Mouse (Mus musculus) embryonic stem cell, embryonic (primary cell): ENCODE results near the gene Atcay.

Experiments used
- CTCF ChIA-PET, 4 experiments: fragments of 300-600 bp in 2 of 4; fragments of 350-600 bp in 2 of 4; sonication (Branson Sonifier 250); formaldehyde crosslinking; loops; one replicate each; lab custom pipeline; 2022; ENCODE audit warnings: inconsistent platforms in 2 of 4; lab: Charles Lee
- POLR2A ChIA-PET, 4 experiments: fragments of 300-600 bp in 2 of 4; fragments of 350-600 bp in 2 of 4; sonication (Branson Sonifier 250); formaldehyde crosslinking; loops; one replicate each; lab custom pipeline; 2022; ENCODE audit warnings: antibody characterized with exemption in 4 of 4, inconsistent platforms in 1 of 4; lab: Charles Lee

Gene Atcay

DNA sequence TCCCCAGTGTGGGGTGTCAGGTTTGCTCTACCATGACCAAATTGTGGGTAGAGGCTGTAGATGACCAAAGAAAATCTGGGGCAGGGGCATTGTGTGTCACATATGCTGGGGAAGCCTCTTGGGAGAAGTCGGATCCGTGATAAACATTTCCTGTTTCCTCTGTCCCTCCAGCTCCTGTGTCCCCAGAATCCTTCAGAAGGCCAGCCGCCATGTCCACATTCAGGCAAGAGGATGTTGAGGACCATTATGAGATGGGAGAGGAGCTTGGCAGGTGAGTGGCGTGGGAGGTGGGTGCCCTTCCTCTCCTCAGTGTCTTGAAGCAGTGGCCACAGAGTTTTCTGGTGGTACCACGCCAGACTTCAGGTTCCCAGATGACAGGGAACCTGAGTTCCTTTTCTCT lies 46.8 kb downstream of the Atcay start, which contains the start of gene 4930442H23Rik:
TSS of gene 4930442H23Rik (minus strand) at position 45 of the 400 bp plus-strand sequence.
- ChIA-PET POLR2A (interaction anchor here (0.5 to 3.0 kb wide), 19 partner anchors 8 to 772 kb away, joined by 3 to 30 read pairs (median 4); partner anchors contain the start of genes Pias4 (in 2 of the 4), Pip5k1c (in 2 of the 4), Eef2 (in 1 of the 4) and Gadd45b (in 1 of the 4)), CTCF (interaction anchor here in 2 of 4 experiments (0.8 to 1.2 kb wide), 3 partner anchors 11 to 368 kb away, joined by 3 read pairs; no protein-coding TSS in a partner anchor)

- POLR2A ChIA-PET = interaction anchor here in 3 of 4 experiments (0.5 to 3.0 kb wide), 17 partner anchors 10 to 771 kb away, joined by 3 to 30 read pairs (median 4); partner anchors contain the start of genes Cactin (in 1 of the 3), Gadd45b (in 1 of the 3), Map2k2 (in 1 of the 3) and Pias4 (in 1 of the 3)
- CTCF ChIA-PET = no interaction called here
Measured at GRCm38 (mm10) chr10:81182336-81183333, 48.0 kb downstream of the Atcay start, which contains the start of gene Dapk3. Gene Dapk3, plus strand, starts transcription at chr10:81183005.

- POLR2A ChIA-PET = interaction anchor here in 3 of 4 experiments (0.6 to 9.9 kb wide), 16 partner anchors 10 to 341 kb away, joined by 3 to 189 read pairs (median 4); partner anchors contain the start of genes Cactin (in 2 of the 3), Map2k2 (in 2 of the 3), Pias4 (in 2 of the 3) and Sgta (in 1 of the 3)
- CTCF ChIA-PET = interaction anchor here in 3 of 4 experiments (0.5 to 1.5 kb wide), 4 partner anchors 9 to 1926 kb away, joined by 3 to 8 read pairs (median 4); no protein-coding TSS in a partner anchor
Measured at GRCm38 (mm10) chr10:81181860-81182259, 48.8 kb downstream of the Atcay start.

DNA sequence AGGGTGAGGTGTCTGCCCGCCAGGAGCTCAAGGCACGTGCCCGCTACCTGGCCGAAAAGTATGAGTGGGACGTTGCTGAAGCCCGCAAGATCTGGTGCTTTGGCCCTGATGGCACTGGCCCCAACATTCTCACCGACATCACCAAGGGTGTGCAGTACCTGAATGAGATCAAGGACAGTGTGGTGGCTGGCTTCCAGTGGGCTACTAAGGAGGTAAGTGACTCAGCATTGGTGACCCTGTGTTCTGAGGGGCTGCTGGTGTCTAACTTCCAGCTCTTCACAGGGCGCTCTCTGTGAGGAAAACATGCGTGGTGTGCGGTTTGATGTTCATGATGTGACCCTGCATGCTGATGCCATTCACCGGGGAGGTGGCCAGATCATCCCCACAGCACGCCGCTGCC lies 49.7 kb downstream of the Atcay start:
- ChIA-PET CTCF (interaction anchor here in 3 of 4 experiments (0.5 to 1.5 kb wide), 3 partner anchors 10 to 1927 kb away, joined by 3 to 8 read pairs (median 6); no protein-coding TSS in a partner anchor), POLR2A (interaction anchor here in 2 of 4 experiments (0.8 to 9.9 kb wide), 13 partner anchors 11 to 342 kb away, joined by 3 to 189 read pairs (median 5); partner anchors contain the start of genes Cactin (in 2 of the 2), Map2k2 (in 2 of the 2) and Pias4 (in 2 of the 2))

GRCm38 (mm10) chr10:81179451-81180342 lies 50.9 kb downstream of the Atcay start:
- CTCF ChIA-PET = interaction anchor here in 1 of 4 experiments (0.9 to 2.0 kb wide), 5 partner anchors 10 to 323 kb away, joined by 3 to 10 read pairs (median 3); partner anchors contain the start of genes Pip5k1c and Slc39a3
- POLR2A ChIA-PET = interaction anchor here in 3 of 4 experiments (0.6 to 9.9 kb wide), 37 partner anchors 11 to 328 kb away, joined by 3 to 189 read pairs (median 4); partner anchors contain the start of genes Map2k2 (in 2 of the 3), Pias4 (in 2 of the 3), Cactin (in 1 of the 3) and Fzr1 (in 1 of the 3)

- CTCF ChIA-PET = interaction anchor here in 1 of 4 experiments (0.9 to 2.0 kb wide), 5 partner anchors 9 to 323 kb away, joined by 3 to 10 read pairs (median 3); partner anchors contain the start of genes Pip5k1c and Slc39a3
- POLR2A ChIA-PET = interaction anchor here in 3 of 4 experiments (0.7 to 9.9 kb wide), 44 partner anchors 8 to 329 kb away, joined by 3 to 189 read pairs (median 5); partner anchors contain the start of genes Fzr1 (in 2 of the 3), Map2k2 (in 2 of the 3), Pias4 (in 2 of the 3) and Zbtb7a (in 2 of the 3)
Measured at GRCm38 (mm10) chr10:81178927-81179326, 51.7 kb downstream of the Atcay start.

- POLR2A ChIA-PET = interaction anchor here (0.5 to 9.9 kb wide), 58 partner anchors 8 to 261 kb away, joined by 3 to 189 read pairs (median 4); partner anchors contain the start of genes Cactin (in 2 of the 4), Fzr1 (in 2 of the 4), Gng7 (in 2 of the 4) and Map2k2 (in 2 of the 4)
- CTCF ChIA-PET = interaction anchor here in 2 of 4 experiments (0.5 to 1.2 kb wide), 2 partner anchors 141 to 551 kb away, joined by 3 read pairs; partner anchors contain the start of gene Slc39a3 (in 1 of the 2)
Measured at GRCm38 (mm10) chr10:81177958-81178712, 52.5 kb downstream of the Atcay start.

DNA sequence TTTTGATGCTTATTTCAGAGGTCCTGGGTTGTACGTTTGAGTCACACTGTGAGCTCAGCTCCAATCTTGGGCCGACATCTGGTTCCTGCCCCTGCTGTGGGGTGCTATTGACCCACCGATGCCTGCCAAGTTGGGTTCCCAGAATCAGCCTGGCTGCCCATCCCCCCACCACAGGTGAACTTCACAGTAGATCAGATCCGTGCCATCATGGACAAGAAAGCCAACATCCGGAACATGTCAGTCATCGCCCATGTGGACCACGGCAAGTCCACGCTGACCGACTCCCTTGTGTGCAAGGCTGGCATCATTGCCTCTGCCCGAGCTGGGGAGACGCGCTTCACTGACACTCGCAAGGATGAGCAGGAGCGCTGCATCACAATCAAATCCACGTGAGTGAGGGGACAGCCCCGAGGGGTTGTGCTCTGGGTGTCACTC lies 53.1 kb downstream of the Atcay start:
- CTCF ChIA-PET = interaction anchor here in 1 of 4 experiments (0.5 kb wide), 1 partner anchor 551 kb away, joined by 3 read pairs; no protein-coding TSS in a partner anchor
- POLR2A ChIA-PET = interaction anchor here (0.5 to 9.9 kb wide), 49 partner anchors 8 to 260 kb away, joined by 3 to 189 read pairs (median 4); partner anchors contain the start of genes Cactin (in 2 of the 4), Gng7 (in 2 of the 4), Map2k2 (in 2 of the 4) and Pias4 (in 2 of the 4)

DNA sequence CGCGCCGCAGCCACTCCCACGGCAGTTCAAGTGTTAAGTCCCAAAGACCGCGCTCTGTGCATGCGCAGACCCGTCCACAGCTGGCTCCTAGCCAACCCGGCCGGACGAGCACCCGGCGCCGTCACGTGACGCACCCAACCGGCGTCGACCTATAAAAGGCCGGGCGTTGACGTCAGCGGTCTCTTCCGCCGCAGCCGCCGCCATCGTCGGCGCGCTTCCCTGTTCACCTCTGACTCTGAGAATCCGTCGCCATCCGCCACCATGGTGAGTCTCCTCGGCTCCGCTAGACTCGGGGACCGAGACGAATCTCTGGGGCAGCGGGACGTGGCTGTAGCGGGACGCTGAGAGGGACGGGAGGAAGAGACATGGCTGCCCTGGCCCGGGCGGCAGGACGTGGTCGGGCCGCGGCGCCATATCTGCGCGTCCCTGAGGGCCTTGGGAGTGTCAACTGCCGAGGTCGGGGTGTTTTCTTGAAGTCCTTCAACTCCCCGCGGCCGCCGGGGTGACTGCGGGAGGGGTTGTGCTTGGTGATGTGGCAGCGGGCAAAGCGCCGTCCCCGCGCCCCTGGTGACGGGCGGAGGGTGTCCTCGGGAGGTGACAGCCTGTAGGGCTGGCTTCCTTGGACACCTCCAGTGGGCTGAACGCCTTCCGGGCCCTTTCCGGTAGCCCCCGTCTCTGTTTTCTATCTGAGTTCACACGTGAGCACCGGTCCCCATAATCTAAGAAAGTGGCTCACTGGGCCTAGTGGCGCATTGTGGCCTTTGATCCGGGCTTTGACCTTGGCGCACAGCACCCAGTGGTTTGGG lies 54.0 kb downstream of the Atcay start, which contains the start of gene Eef2:
TSS of gene Eef2 (plus strand) at position 166 of the 806 bp plus-strand sequence.
- CTCF ChIA-PET = interaction anchor here in 3 of 4 experiments (0.5 to 2.1 kb wide), 16 partner anchors 9 to 657 kb away, joined by 3 to 11 read pairs (median 3); partner anchors contain the start of genes Gng7 (in 1 of the 3), Pias4 (in 1 of the 3), Pip5k1c (in 1 of the 3) and Sgta (in 1 of the 3)
- POLR2A ChIA-PET = interaction anchor here (0.5 to 9.9 kb wide), 188 partner anchors 8 to 778 kb away, joined by 3 to 189 read pairs (median 4); partner anchors contain the start of genes Cactin (in 3 of the 4), Gng7 (in 3 of the 4), Map2k2 (in 3 of the 4) and Pias4 (in 3 of the 4)

- POLR2A ChIA-PET = interaction anchor here (0.5 to 9.9 kb wide), 173 partner anchors 8 to 1004 kb away, joined by 3 to 189 read pairs (median 4); partner anchors contain the start of genes Gng7 (in 3 of the 4), Map2k2 (in 3 of the 4), Pias4 (in 3 of the 4) and Thop1 (in 3 of the 4)
- CTCF ChIA-PET = interaction anchor here in 3 of 4 experiments (0.5 to 2.1 kb wide), 20 partner anchors 9 to 656 kb away, joined by 3 to 11 read pairs (median 3); partner anchors contain the start of genes Gng7 (in 1 of the 3), Pias4 (in 1 of the 3), Pip5k1c (in 1 of the 3) and Sgta (in 1 of the 3)
Measured at GRCm38 (mm10) chr10:81175936-81176465, 54.6 kb downstream of the Atcay start.

DNA sequence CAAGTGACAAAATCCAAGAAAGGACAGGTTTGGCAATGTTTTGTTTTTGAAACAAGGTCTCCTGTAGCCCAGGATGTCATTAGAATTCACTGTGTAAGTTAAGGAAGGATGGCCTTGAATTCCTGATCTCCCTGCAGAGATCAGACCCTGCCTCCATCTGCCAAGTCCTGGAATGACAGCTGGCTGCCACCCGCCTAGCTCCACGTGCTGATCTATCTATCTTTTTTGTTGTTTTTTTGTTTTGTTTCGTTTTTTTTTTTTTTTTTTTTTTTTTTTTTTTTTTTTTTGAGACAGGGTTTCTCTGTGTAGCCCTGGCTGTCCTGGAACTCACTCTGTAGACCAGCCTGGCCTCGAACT lies 55.3 kb downstream of the Atcay start:
- POLR2A ChIA-PET = interaction anchor here (0.6 to 9.9 kb wide), 50 partner anchors 8 to 1003 kb away, joined by 3 to 189 read pairs (median 8); partner anchors contain the start of genes Gadd45b (in 2 of the 4), Gng7 (in 2 of the 4), Thop1 (in 2 of the 4) and 1600002K03Rik (in 1 of the 4)
- CTCF ChIA-PET = interaction anchor here in 3 of 4 experiments (0.6 to 2.1 kb wide), 9 partner anchors 17 to 246 kb away, joined by 3 to 11 read pairs (median 3); partner anchors contain the start of genes Gng7 (in 1 of the 3) and Pip5k1c (in 1 of the 3)

- CTCF ChIA-PET = interaction anchor here in 3 of 4 experiments (0.6 to 2.1 kb wide), 11 partner anchors 14 to 351 kb away, joined by 3 to 11 read pairs (median 3); partner anchors contain the start of genes Map2k2 (in 1 of the 3) and Pip5k1c (in 1 of the 3)
Measured at GRCm38 (mm10) chr10:81174617-81175344, 55.9 kb downstream of the Atcay start.

More at GRCm38 (mm10) chr10:81174617-81175344, 55.9 kb downstream of the Atcay start:
- POLR2A ChIA-PET = interaction anchor here (0.6 to 9.9 kb wide), 48 partner anchors 7 to 1003 kb away, joined by 3 to 189 read pairs (median 6); partner anchors contain the start of genes Gadd45b (in 2 of the 4), Map2k2 (in 2 of the 4), Thop1 (in 2 of the 4) and 1600002K03Rik (in 1 of the 4)
